Mouse (Mus musculus): ENCODE measurements around the gene Vdr.

The Vdr gene

DNA sequence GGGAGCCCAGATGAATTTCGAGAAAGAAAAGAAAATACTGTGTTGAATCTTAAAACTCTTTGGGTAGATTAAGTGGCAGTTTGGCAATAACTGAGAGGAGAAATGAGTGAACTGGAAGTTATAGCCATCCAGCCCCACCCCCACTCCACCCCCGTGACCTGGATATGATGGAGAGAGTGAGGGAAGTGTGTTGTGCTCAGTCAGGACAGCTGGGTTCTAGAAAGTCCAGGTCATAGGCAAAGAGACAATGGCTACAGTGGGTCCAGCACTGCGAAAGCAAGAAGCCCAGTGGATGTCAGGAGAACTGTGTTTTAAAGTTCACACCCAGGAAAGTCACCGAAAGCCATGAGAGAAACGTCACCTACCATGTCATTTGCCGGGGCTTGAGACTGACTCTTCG lies 8.8 kb upstream of the Vdr start:
- DNase-seq, result no peak

DNA sequence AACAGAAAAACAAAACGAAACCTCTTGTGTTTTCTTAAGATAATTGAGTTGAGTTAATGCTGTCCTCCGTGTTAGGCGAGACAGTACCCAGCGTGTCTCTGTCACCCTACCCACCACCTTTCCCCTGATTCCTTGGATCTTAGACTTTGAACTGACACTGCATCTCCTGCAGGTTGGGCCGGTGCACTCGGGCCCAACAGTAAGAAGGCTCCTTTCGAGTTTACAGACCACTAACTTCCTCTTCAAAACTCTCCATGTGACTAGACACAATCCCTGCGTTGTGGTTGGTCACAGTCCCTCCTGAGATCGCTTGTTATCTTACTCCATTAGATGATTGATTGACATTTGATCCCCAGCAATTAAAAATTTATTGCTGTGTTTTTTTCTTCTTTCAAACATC lies 7.6 kb upstream of the Vdr start:
- peak in 1 of 2 experiments; percentile 54 for DNase-seq

DNA sequence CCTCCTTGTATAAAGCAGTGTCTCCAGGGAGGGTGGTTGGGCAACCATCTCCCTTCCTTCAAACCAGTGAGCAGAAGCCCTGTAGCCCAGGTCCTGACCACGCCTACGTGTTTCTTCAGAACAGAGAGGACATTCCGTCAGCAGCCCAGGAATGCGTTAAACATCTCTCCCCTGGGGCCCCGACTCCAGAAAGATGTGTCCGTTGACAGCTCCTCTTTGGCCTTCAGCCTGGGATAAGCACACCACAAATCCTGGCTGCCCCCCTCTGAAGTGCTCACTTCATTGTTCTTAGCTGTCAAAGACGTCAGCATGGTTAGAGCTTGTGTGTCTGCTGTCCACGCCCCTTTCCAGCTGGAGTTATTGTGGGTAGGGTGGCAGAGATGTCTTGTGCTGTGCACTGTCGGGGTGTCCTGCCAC lies 3.9 kb upstream of the Vdr start:
- DNase-seq, result peak; percentile 64 to 85

DNA sequence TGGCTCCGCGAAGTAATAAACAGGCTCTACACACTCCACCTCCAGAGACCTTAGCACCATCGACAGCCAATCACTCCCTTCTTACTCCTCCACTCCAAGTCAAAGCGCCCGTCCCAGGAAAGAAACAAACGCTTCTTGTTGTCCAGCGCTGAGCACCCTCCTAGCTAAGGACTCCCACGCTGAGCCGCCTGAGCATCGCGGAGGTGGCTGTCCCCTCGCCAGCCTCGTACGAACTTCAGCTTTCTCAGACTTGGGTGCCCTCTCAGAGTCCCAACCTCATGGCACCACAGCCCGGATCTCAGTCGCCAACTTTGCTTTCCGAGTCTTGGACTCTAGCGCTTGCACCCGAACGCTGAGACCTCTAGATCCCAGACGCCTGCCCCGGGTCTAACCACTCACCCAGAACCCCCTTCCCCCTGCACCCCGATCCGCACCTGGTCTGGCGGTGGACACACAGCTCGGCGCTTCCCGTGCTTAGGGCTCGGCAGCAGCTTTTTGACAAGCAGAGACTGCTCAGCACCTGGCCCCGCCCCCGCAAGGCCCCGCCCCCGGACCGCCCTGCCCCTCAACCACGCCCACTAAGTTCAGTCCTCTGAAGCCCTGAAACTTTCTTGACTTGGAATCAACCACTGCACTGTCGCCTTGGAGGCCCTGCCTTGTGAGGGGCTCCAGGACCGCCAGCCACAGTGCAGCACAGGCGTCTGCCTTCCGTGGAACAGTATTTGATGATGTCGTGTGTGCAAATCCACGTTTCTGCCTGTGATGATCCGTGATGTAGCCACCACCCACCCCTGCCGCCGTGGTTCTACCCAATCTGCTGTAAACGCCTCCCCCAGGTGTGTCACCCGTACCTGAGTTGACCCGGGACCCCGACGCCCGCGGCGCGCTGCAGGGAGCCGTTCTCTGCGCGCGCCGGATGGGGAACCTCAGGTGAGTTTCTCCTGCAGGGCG lies 2.4 kb downstream of the Vdr start:
- DNase-seq, result peak; percentile 75 to 88

DNA sequence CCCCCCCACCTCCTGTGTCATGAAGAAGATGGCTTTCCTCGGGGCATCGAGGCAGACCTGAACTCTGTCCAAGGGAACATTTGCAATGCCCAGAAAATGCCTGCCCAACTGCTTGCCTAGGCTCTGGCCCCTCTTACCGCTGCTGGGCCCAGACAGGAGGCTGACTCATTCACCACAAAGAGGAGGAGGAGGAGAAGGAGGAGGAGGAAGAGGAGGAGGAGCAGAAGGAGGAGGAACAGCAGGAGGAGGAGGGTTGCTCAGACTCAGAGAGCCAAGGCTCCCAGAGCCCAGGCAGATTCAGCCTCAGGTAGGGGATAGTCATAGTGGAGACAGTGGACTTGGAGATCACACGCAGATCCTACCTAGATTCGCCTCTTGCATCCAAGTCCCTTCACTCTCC lies 3.2 kb downstream of the Vdr start:
- peak; percentile 72 for DNase-seq

DNA sequence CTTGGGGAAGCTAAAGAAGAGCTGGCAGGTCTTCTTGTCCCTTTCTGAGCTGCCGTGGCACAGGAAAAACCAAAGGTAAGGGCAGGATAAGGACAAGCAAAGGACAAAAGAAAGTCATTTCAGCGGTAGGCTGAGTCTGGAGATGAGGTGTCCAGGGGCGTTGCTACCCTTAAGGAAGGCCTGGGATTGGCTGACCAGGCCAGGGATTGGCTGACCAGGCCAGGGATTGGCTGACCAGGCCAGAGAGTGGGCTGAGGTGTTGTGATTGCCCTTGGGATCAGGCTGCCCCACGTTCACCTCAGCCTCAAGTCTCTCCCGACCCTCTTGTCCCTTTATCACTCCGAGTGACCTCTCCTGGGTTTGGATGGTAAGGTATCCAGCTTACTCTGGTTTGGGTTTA lies 5.1 kb downstream of the Vdr start:
- DNase-seq, result peak; percentile 69 to 73

DNA sequence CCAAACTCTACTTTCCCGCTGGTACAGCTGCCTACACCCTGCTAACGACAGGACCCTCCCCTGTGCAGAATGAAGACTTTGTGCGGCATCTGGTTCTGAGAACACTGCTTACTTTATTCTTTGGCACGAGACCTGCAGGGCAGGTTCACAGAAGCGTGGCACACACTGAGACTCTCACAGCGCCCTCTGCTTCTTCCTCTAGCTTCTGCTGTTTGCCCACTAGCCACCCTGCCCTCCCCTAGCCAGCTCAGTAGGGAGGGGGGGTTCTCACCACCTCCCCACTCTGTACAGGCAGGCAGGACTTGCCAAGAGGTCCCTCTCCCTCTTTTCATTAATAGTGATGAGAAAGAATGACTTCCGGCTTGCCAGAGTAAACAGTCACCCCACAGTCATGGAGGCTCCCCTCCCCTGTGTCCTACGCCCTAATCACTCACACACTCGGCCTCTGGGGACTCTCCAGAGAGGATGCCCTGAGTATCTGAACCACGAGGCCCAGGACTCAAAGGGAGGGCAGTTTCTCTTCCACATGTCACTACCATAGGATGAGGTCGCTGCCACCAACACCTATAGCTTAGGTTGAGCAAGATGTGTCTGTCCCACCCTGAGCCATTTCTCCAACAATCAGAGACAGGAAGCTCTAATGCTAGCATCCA lies 6.0 kb downstream of the Vdr start:
- peak; percentile 68 to 71 for DNase-seq

DNA sequence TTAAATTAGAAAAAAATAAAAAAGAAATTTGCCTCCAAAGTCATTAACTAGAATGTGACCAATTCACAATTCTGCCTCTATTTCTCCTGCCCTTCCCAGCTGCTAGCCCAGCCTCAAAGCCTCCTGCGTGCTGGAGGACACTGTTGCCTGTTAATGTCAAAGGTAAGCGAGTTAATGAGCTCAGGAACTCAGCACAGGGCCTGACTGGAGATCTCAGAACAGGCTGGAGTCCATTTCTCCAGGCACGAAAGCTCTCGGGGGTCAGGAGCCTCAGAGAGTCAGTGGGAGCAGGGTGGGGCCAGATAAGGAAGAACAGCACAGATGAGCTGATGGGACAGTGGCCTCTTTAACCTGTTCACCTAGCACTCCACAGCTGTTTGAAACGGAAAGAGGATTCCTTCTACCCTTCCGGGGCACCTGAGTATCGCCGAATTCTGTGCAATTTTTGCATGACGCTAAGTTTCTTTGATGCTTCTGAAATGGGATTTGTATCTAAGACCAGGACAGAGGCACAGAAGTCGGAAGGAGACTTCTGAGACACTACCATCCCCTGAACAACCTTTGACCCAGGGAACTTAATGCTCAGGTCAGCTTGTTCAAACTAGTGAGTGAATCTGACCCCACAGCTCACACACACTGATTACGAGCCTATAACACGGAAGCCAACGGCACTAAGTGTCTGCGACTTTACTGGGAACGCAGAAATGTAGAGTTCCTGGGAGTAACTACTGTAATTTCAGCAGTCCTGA lies 7.0 kb downstream of the Vdr start:
- DNase-seq, result peak; percentile 53 to 64

DNA sequence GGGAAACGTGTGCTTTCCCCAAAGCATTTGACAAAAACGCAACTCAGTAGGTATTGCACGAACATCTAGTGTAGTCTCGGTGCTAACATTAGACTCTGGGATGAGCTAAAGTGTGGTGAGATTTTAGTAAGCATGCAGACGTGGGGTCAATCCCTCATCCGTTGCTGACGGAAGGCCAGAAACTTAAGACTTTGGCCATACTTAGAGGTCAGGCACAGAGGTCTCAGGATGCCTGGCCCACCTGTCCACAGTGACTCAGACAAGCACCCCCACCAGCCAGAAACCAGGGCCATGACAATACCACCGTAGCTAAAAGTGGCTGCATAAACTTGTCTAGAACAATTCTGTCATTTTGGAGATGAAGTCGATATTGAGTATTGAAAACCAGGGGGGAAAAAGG lies 9.4 kb downstream of the Vdr start:
- DNase-seq, result no peak

DNA sequence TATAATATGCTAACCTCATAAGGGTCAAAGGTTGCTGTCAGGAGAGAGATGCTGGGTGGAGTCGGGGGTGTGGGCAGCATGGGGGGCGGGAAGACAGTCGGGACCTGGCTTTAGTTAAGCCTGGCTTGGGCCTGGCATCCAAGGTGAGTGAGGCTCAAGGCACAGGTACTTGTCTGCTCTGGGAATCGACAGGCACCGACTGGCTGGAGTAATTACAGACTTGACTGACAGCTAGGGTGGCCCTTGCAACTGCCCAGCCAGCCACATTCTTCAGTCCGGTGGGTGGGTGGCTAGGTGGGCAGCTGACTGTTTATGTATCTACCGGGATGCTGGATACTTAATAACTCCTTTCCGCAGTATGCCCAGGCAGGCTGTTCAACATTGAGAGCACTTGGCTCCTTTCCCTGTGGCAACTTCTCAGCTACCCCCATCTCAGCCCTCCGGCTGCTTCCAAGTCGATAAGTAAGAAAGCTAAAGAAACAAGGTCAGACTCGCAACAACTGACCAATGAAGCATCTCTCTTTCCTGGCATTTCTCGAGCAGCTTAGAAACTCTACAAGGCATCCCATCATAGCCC lies 10.0 kb downstream of the Vdr start:
- peak; percentile 73 to 77 for DNase-seq

DNA sequence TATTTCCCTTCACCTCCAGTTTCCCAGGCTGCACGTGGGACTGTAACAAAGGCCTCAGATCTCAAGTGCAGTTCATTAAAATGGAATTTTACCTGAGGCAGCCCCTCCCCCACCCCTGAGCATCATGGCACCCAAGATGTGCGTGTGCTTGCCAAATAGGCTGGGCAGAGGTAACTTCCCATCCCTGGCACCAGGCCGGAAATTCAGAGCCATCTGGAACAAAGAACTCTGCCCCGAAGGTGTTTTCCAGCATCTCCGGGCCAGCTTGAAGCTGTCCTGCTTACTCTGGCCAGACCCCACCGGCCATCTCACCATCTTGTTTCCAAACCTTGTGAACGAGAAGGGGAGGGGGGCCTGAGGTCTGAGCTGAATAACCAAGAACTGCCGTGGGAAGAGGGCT lies 10.7 kb downstream of the Vdr start:
- peak; percentile 91 to 92 for DNase-seq

DNA sequence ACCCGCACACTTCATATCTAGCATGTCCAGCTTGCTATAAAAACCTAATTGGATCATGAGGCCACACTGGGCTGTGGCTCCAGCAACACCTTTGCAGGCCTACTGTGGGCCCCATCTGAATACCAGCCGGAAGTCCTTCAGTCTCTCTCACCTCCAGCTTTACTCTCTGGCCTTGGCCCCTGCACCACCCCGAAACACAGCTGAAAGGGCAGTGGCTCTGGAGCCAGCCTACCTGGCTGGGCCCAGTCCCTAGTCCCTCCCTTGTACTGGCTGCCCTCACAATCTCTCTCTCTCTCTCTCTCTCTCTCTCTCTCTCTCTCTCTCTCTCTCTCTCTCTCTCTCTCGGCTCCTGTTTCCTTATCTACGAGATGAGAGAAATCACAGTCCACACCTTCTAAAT lies 11.6 kb downstream of the Vdr start:
- DNase-seq, result no peak

DNA sequence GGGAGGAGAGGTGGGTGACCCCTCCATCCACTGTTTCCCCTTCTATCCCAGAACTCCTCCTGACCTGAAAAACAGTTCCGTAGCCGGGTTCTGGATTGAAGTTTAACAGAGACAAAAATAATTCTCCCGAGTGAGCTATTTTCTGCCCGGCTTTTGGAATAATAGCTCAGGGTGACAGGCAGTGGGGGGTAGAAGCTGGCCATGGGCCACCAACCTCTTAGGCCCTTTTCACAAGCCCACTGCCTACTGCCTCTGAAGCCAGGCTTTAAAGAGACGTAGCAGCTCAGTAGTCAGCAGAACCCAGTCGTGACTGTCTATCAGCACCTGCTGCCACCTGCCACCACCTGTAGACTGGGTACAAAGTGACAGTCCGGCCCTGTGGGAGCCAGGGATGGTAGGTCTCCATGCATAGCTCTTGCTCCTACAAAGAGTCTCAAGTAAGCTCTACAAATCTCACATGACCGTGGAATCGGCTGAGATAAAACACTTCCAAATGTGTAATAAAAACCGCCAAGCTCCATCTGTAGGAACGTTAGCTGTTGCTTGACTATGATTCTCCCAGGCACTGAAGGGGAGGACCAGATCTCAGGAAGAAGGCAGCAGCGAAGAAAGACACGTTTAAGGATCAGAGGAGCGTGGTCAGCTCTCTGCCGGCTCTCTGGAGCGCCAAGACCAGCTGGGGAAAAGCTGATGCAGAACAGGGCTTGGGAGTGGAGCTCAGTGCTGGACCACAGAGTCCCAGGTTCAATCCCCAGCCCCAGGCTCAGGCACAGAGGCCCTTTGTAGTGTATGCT lies 13.4 kb downstream of the Vdr start:
- DNase-seq, result peak; percentile 83 to 88

DNA sequence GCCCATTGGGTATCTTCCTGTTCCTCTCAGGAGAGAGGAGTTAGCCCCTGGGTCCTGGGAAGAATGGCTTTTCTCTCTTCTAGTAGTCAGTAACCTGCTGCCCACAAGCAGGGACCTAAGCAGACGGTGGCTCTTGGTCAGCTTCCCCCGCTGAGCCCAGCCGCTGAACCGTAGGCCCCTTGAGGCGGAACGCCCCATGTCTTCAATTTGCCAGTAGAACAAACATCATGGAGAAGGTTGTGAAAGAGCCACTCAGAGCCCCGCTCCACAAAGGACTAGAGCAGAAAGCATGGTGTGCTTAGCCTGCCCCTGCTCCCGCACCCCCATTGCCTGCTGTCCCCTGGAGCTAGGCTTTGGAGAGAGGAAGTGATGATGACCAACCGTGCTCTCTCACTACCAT lies 14.1 kb downstream of the Vdr start:
- DNase-seq, result peak in 1 of 2 experiments; percentile 52

DNA sequence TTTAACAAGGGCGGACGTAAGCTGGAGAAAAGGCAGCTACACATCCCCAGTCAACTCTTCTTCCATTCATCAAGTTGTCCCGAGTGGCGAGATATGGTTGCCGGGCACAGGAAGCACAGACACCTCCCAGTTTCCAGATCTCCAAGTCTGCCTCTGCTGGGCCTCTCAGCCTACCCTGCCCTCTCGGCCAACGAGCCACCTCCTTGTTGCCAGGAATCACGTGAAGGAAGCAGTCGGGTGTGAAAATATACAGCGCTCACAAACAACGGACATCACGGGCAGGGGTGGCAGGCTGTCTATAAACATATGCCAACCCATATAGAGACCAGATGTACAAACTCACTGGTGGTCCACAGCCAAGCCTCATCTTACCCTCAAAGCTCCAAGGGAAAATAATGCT lies 14.6 kb downstream of the Vdr start:
- peak; percentile 73 to 76 for DNase-seq

DNA sequence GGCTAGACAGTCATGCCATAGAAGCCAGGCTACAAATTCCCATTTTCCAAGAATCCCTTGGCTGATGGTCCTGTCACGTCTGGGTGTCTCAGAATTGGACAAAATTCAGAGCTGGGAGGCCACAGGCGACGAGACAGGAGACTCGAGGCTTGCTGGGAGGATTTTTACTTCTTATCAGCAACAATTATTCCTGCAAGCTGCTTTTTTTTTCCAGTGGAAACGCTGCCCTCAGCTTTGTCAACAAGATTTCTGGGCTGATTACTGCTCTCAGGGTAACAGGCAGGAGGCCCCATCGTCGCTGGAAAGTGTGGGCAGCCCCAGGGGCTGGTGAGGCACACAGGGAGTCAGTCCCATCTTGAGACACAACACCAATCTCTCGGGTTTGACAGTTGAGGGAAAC lies 17.9 kb downstream of the Vdr start:
- no peak for DNase-seq

DNA sequence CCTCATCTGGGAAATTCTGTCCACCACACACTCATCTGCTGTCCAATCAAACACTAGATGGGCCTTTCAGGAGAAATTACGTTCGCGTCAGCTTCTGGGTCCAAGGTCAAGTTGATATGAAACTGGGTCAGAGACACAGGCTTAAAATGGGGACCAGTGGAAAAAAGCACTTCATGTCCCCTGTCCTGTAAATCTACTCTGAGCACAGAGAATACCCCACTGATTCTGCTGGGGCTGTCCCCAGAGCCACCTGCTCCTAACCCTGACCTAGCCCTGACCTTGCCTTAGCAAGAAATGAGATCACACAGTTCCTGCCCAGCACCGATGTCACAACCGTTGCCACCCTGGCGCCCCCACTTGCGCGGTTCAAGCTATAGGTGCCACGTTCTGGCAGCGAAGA lies 20.0 kb downstream of the Vdr start:
- no peak for DNase-seq

DNA sequence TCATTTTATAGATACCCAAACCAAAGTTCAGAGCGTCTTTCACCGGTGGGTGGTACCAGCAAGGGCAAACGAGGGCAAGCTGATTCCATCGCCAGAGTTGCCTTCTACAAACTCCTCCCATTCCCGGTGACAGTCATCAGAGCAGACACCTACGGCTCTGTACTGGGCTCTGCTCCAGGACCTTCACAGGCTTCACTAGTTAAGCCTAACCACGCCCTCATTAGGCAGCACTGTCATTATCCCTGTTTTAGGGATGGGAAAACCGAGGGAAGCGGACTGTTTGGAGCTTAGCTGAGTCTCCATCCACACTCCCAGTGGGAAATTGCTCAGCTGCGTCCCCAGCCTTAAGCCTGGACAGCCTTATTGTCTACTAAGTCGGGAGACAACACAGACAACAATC lies 20.4 kb downstream of the Vdr start:
- peak; percentile 76 to 77 for DNase-seq

DNA sequence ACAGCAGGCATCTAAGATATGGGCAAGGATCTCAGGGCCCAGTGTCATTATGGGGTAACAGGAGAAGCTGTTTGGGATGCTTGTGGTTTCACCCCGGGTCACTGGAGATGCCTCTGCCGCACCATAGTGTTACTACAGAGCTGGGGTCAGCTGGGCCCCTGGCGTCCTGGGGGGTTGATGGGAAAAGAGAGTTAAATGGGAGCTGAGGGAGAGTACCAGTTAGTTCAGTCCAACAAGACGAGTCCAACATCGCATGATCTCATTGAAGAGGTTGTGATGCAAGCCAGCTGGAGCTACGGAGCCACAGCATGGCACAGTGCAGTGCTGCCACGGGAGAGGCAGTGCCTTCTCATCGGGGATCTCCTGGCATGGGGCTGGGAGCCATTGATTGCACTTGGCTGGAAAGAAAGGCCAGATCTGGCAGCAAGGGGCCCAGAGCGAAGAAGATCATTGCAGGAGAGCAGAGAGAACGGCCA lies 22.9 kb downstream of the Vdr start:
- DNase-seq, result no peak

DNA sequence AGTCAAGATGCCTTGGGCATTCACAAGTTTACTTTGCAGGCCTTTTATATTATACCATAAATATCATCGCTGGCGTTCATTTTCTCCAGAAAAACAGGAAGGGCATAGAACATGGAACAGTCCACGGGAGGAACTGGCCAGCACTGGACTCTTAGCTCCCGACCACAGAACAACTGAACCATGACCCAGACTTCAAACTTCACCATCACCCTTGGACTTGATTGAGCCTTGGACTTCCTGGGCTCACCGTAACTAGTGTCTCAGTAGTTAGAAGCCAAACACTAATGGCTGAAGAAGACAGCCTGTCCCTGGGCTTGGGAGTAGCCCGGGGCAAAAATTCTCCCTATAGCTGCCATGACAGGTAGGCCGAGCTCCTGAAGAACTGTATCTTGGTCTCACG lies 29.0 kb downstream of the Vdr start:
- DNase-seq, result peak; percentile 74 to 82

DNA sequence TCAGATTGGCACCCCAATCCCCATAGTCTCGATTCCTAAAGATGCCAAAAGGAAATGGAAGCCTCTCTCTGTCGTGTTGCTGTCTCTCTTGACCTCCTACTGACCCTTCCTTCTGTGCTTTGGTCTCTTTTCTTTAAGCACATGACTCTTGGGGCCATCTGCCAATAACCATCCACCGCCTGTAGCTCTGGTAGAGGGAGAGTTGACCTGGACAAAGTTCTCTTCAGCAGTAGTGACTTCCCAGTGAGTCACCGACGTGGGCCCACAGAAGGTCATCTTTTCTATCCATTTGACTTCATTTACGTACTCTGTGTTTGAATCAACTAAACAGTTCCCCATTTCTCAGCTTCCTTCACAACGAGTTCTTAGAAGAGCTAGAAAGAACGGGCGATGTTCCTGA lies 30.0 kb downstream of the Vdr start:
- peak; percentile 82 to 86 for DNase-seq

DNA sequence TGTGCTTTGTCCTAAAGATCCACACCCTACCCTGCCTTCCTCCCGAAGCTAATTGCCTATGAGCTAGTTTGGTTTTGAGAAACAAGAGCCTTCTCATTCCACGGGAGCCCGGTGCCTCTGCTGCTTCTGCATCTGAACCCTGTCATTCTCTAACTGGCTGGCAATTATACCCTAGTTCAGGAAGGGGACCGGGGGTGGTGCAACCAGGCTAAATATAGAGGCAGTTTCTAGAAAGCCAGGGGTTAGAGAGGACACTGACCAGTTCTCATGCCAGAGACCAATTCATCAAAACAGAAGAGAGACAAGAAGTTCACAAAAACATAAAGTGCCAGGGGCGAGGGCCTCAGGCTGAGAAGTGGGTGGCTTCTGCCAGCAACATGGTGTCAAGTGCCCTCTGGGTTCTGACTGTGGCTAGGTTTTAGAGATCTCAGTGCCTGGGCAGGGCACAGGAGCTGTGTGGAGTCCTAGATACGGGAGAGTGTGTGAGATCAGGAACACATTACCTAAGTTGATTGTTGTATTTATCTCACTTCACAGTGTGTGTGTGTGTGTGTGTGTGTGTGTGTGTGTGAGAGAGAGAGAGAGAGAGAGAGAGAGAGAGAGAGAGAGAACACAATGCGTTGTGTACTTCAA lies 31.6 kb downstream of the Vdr start:
- DNase-seq, result peak in 1 of 2 experiments; percentile 34

Data from kidney, postnatal 36 days (tissue).